17 mouse cellular contexts compared by ENCODE assay signal in the genomic region with DNA sequence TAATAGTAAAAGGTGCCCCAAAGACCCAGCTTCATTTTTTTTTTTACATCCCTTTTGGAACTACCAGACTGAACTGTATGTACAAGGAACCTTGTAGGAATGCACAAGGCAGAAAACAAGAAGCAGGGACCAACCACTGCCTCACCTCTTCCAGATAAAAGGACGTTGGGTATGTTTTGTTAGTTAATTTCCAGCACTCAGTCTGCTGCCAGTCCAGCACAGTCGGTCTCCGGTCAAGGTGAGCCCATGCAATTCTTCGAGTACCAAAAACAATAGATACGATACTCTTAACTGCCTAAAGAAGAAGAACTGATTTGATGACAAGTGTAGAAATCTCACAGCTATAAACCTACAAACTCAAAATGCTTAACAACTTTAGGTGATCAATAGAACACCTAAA.
"Had no signal": no experiment of that assay in that cellular context is flagged by ENCODE, and none has a peak within 500 bp of the region (broad histone marks: within the 10 kb centered on the region; RNA-seq: fewer than 3 reads in every experiment).

No protein-coding gene starts in this region.

- DNase-seq: lung, adult 2 months; lung, postnatal 14 days; lung, postnatal 36 days; right cerebral cortex, postnatal 14 days; thymus, adult 2 months; thymus, postnatal 25 days; thymus, postnatal 4 days had no signal

- H3K4me3 ChIP-seq: lung, embryonic 15.5 days; megakaryocyte, embryonic 14.5 days; midbrain, embryonic 13.5 days; midbrain, embryonic 15.5 days; neural tube, embryonic 12.5 days; stomach, embryonic 15.5 days had no signal

- ATAC-seq: lung, postnatal 0 days; midbrain, embryonic 13.5 days; midbrain, embryonic 15.5 days had no signal

- H3K9ac ChIP-seq: lung, embryonic 15.5 days; midbrain, embryonic 13.5 days; midbrain, embryonic 15.5 days; neural tube, embryonic 12.5 days; stomach, embryonic 15.5 days had no signal

- H3K27ac ChIP-seq: lung, embryonic 15.5 days; macrophage; midbrain, embryonic 13.5 days; midbrain, embryonic 15.5 days; neural tube, embryonic 12.5 days; stomach, embryonic 15.5 days; stomach, postnatal 0 days had no signal

- H3K9me3 ChIP-seq: lung, embryonic 15.5 days; megakaryocyte, embryonic 14.5 days; midbrain, embryonic 13.5 days; midbrain, embryonic 15.5 days; neural tube, embryonic 12.5 days; stomach, embryonic 15.5 days had no signal

- H3K4me2 ChIP-seq: lung, embryonic 15.5 days; midbrain, embryonic 11.5 days; midbrain, embryonic 13.5 days; midbrain, embryonic 15.5 days; neural tube, embryonic 12.5 days; stomach, embryonic 15.5 days had no signal

- H3K27me3 ChIP-seq: lung, embryonic 15.5 days; megakaryocyte, embryonic 14.5 days; midbrain, embryonic 13.5 days; midbrain, embryonic 15.5 days; neural tube, embryonic 12.5 days; stomach, embryonic 15.5 days had no signal
